In the genomic region with DNA sequence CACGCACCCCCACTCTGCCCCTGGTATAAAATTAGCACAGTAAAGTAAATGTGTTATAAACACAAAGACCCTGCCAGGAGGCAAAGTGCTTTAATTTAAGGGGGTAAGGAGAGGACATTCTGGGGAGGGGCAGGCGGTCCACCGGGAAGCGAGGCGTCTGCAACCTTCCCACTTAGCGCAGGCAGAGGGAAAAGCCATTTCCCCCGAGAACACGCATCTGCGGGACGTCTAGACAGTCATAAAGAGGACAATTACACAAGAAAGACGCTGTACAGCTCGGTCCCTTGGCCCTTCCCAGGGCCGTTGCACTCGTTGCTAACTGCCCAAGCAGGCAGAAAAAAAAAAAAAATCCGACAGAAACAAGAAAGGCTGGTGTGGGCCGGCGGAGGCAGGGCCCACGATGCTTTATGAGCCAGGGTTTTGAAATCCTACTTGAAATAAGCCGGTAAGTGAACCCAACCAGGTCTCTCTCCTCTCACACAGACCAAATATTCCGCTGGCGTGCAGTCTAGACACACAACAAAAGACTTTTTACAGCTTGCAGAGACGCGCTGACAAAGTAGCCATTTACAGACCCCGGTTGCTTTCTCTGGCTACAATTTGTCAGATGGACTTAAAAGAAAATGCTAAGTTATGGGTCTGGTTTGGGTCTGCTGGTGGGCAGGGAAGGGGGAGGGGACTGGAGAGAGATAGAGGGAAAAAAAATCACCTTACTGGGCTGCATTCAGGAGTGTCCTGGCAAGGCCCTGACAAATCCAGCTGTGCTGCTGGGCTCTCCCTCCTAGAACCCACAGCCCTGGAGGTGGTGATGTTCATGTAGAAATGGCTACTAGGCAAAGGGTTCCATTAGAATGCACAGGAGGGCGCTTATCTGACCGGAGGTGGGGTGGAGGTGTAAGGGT, we compare ENCODE assay signal across 9 mouse cellular contexts. TPM values are rescaled to one million over a fixed set of nuclear protein-coding genes. Genes with fewer than 3 reads are reported as not detected.
DNase-seq lines count a peak whose midpoint lies in the region; ATAC-seq and TF ChIP-seq lines count a peak whose summit lies in the region.
"Had no signal": no experiment of that assay in that cellular context is flagged by ENCODE, and none has a peak within 500 bp of the region (broad histone marks: within the 10 kb centered on the region; RNA-seq: fewer than 3 reads in every experiment).

No protein-coding gene starts in this region.

- no peak for TF ChIP-seq POLR2A in myocyte (IDR thresholded peaks at IDR 0.05; ENCODE audit: insufficient read length, low read depth)

- peak overlapping the region; percentile 24; the same call in 1 of the 2 replicates for H3K9ac ChIP-seq in heart, embryonic 16.5 days (ENCODE audit: low read length)
- H3K9ac ChIP-seq in forebrain, embryonic 14.5 days (ENCODE audit: low read length) = peak overlapping the region; percentile 51; the same call in 1 of the 2 replicates
- peak overlapping the region; percentile 25; the same call in 1 of the 2 replicates for H3K9ac ChIP-seq in kidney, embryonic 14.5 days (ENCODE audit: low read depth, low read length)

- DNase-seq in heart, postnatal 4 days = no peak
- DNase-seq in forebrain, embryonic 14.5 days (ENCODE audit: low spot score) = peak; percentile 83
- DNase-seq in thymus, postnatal 14 days = no peak
- DNase-seq in cerebellum, postnatal 10 days = no peak
- no peak for DNase-seq in gastrocnemius, postnatal 4 days (ENCODE audit: low spot score in 2 of 2)

- no peaks in the 10 kb centered on the region for H3K27me3 ChIP-seq in heart, embryonic 16.5 days (ENCODE audit: control insufficient read depth, insufficient read depth, low read length)
- H3K27me3 ChIP-seq in forebrain, embryonic 14.5 days (replicated peaks; ENCODE audit: control insufficient read depth, insufficient read depth, low read length) = no peaks in the 10 kb centered on the region
- no peaks in the 10 kb centered on the region for H3K27me3 ChIP-seq in kidney, embryonic 14.5 days (ENCODE audit: control insufficient read depth, insufficient read depth, low read length)
- no peaks in the 10 kb centered on the region for H3K27me3 ChIP-seq in myocyte (ENCODE audit: control insufficient read depth, insufficient read depth, insufficient read length)
- H3K27me3 ChIP-seq: CH12.LX had no signal

- H3K36me3 ChIP-seq in heart, embryonic 16.5 days (ENCODE audit: control insufficient read depth, insufficient read depth) = no peaks in the 10 kb centered on the region
- H3K36me3 ChIP-seq in forebrain, embryonic 14.5 days (ENCODE audit: control insufficient read depth, insufficient read depth, low read length) = no peaks in the 10 kb centered on the region
- H3K36me3 ChIP-seq in kidney, embryonic 14.5 days (ENCODE audit: control insufficient read depth, insufficient read depth, low read length) = no peaks in the 10 kb centered on the region
- H3K36me3 ChIP-seq in myocyte (ENCODE audit: control insufficient read depth, insufficient read depth) = no peaks in the 10 kb centered on the region

- H3ac ChIP-seq in myocyte (ENCODE audit: control insufficient read depth, insufficient read length) = no peak overlapping the region

- H3K4me3 ChIP-seq in heart, embryonic 16.5 days (ENCODE audit: low read length) = no peak overlapping the region
- no peak overlapping the region for H3K4me3 ChIP-seq in forebrain, embryonic 14.5 days (ENCODE audit: low read depth, low read length)
- no peak overlapping the region for H3K4me3 ChIP-seq in kidney, embryonic 14.5 days (ENCODE audit: low read length)
- H3K4me3 ChIP-seq in myocyte = no peak overlapping the region

- no peaks in the 10 kb centered on the region for H3K9me3 ChIP-seq in heart, embryonic 16.5 days (replicated peaks; ENCODE audit: control insufficient read depth, low read length)
- H3K9me3 ChIP-seq in forebrain, embryonic 14.5 days (replicated peaks; ENCODE audit: control insufficient read depth, low read length) = no peaks in the 10 kb centered on the region
- H3K9me3 ChIP-seq in kidney, embryonic 14.5 days (ENCODE audit: control insufficient read depth, low read length) = no peaks in the 10 kb centered on the region

- peaks cover 98% of the 10 kb centered on the region for H3K79me2 ChIP-seq in myocyte (ENCODE audit: control insufficient read depth, insufficient read depth)

- WGBS in heart, embryonic 16.5 days = 42% methylated on average over 26 of the region's 26 CpGs
- WGBS in forebrain, embryonic 14.5 days = 10% methylated on average over 26 of the region's 26 CpGs
- WGBS in kidney, embryonic 14.5 days = 19% methylated on average over 26 of the region's 26 CpGs

- H3K27ac ChIP-seq in heart, embryonic 16.5 days (ENCODE audit: low read length) = peak overlapping the region; percentile 41; the same call in 1 of the 2 replicates
- H3K27ac ChIP-seq in forebrain, embryonic 14.5 days (ENCODE audit: low read depth, low read length) = peak overlapping the region; percentile 79
- H3K27ac ChIP-seq in kidney, embryonic 14.5 days (ENCODE audit: low read depth, low read length) = peak overlapping the region; percentile 18; the same call in 1 of the 2 replicates

- H3K4me2 ChIP-seq in heart, embryonic 16.5 days (ENCODE audit: low read depth, low read length) = 0 out of 2 replicates have a peak overlapping the region, but pooled peaks have one; percentile 17
- peak overlapping the region; percentile 29 for H3K4me2 ChIP-seq in forebrain, embryonic 14.5 days (ENCODE audit: low read length)
- 0 out of 2 replicates have a peak overlapping the region, but pooled peaks have one; percentile 17 for H3K4me2 ChIP-seq in kidney, embryonic 14.5 days (replicated peaks; ENCODE audit: low read depth, low read length)
- H3K4me2 ChIP-seq in myocyte (ENCODE audit: low read depth) = peak overlapping the region; percentile 1

- peaks cover 96% of the 10 kb centered on the region for H3K4me1 ChIP-seq in heart, embryonic 16.5 days (ENCODE audit: control insufficient read depth, insufficient read depth, low read length)
- H3K4me1 ChIP-seq in forebrain, embryonic 14.5 days (ENCODE audit: control insufficient read depth, insufficient read depth, low read length) = peaks cover 78% of the 10 kb centered on the region
- H3K4me1 ChIP-seq in kidney, embryonic 14.5 days (ENCODE audit: control insufficient read depth, insufficient read depth, low read length) = peaks cover 85% of the 10 kb centered on the region

- no peak for ATAC-seq in heart, embryonic 16.5 days (replicated peaks; ENCODE audit: extremely low read depth, insufficient read depth, low FRiP score)
- ATAC-seq in forebrain, embryonic 14.5 days = peak; percentile 24
- ATAC-seq in kidney, embryonic 14.5 days (ENCODE audit: low FRiP score, low TSS enrichment) = no peak

TF ChIP-seq in myocyte, 11 proteins besides CTCF, POLR2A, EP300 and RAD21:
- TF ChIP-seq POLR2AphosphoS2 (IDR thresholded peaks at IDR 0.05; ENCODE audit: insufficient read length, low read depth) = peak; percentile 42
- no peak for TF ChIP-seq E2F4 (IDR thresholded peaks at IDR 0.05; ENCODE audit: insufficient read depth)
- no peak for TF ChIP-seq CEBPB (IDR thresholded peaks at IDR 0.05; ENCODE audit: insufficient read depth, poor library complexity, severe bottlenecking)
- no peak for TF ChIP-seq MYOG (IDR thresholded peaks at IDR 0.05; ENCODE audit: control insufficient read depth in 1 of 3, insufficient read depth in 1 of 3, insufficient read length in 2 of 3, low read depth in 2 of 3)
- TF ChIP-seq SRF (IDR thresholded peaks at IDR 0.05; ENCODE audit: control insufficient read depth, insufficient read length, low read depth) = no peak
- TF ChIP-seq MAX (IDR thresholded peaks at IDR 0.05; ENCODE audit: low read depth) = no peak
- TF ChIP-seq USF1 (IDR thresholded peaks at IDR 0.05; ENCODE audit: low read depth) = no peak
TF ChIP-seq in myocyte: peak in this region for 1.

RNA-seq across cellular contexts. Expression of a gene that starts 22.3 kb away (rescaled TPM):
- 4.1 and 4.3 TPM in 2 replicates for polyA plus RNA-seq in heart, embryonic 16.5 days (2015; fragmentation: Nextera tagmentation; extraction: Ambion mirVana)
- total RNA-seq in heart, postnatal 4 days (2021) = 10 to 100 TPM; 53.5 to 57.3 TPM
- polyA plus RNA-seq in forebrain, embryonic 14.5 days (2014; fragmentation: Nextera tagmentation; extraction: Ambion mirVana) = 6.9 and 8.8 TPM in 2 replicates
- polyA plus RNA-seq in kidney, embryonic 14.5 days (2014; fragmentation: Nextera tagmentation; extraction: Ambion mirVana) = 4.9 and 5.8 TPM in 2 replicates
- 260 TPM for polyA plus RNA-seq in myocyte (2012; fragmentation: generic; extraction: Trizol)
- 10 to 100 TPM; 22.6 to 25.8 TPM for total RNA-seq in gastrocnemius, postnatal 4 days (2021)

RNA-seq across cellular contexts. Expression of a gene that starts 35.3 kb away (rescaled TPM):
- 1.7 and 3.1 TPM in 2 replicates for polyA plus RNA-seq in heart, embryonic 16.5 days (2015; fragmentation: Nextera tagmentation; extraction: Ambion mirVana)
- under 1 TPM in 1 of 2 experiments, not detected in 1; 0.14 TPM for total RNA-seq in heart, postnatal 4 days (2021)
- not detected in 2 replicates for polyA plus RNA-seq in forebrain, embryonic 14.5 days (2014; fragmentation: Nextera tagmentation; extraction: Ambion mirVana)
- polyA plus RNA-seq in kidney, embryonic 14.5 days (2014; fragmentation: Nextera tagmentation; extraction: Ambion mirVana) = 0.26 TPM in 1 of 2 replicates, not detected in the other
- 1.1 TPM for polyA plus RNA-seq in myocyte (2012; fragmentation: generic; extraction: Trizol)
- under 1 TPM; 0.52 to 0.54 TPM for total RNA-seq in gastrocnemius, postnatal 4 days (2021)

Comparison
In these comparisons a context has a peak if more than half of its experiments do, and no peak if none do; other contexts are left out.
1. H3K27ac ChIP-seq: peak in every context shown above with its lines; median percentile 79 in forebrain, embryonic 14.5 days; 41 in heart, embryonic 16.5 days; 18 in kidney, embryonic 14.5 days.
2. RNA of a gene that starts 22.3 kb away (polyA plus RNA-seq): 260 TPM in myocyte (single experiment); 6.9 to 8.8 TPM in forebrain, embryonic 14.5 days, 4.9 to 5.8 TPM in kidney, embryonic 14.5 days and 4.1 to 4.3 TPM in heart, embryonic 16.5 days; every median in the first group is over 10 times any median in the second.
3. Peak in every context shown above with its lines, with median percentiles within 50 percentile points of each other: H3K4me2 ChIP-seq and H3K9ac ChIP-seq.